In genomic region chr3:103242156-103242555, GRCm38 (mm10) we compare ENCODE assay signal across 19 mouse cellular contexts.
"Had no signal": no experiment of that assay in that cellular context is flagged by ENCODE, and none has a peak within 500 bp of the region (broad histone marks: within the 10 kb centered on the region; RNA-seq: fewer than 3 reads in every experiment).

No protein-coding gene starts in this region.

- DNase-seq: liver, postnatal 0 days; lung, adult 2 months; lung, postnatal 14 days; lung, postnatal 36 days; retina, postnatal 1 day; right cerebral cortex, postnatal 4 days; spleen, adult 18-20 months; thymus, adult 18-20 months; thymus, postnatal 14 days; thymus, postnatal 36 days had no signal

- H3K4me1 ChIP-seq: lung, embryonic 15.5 days; megakaryocyte, embryonic 14.5 days; midbrain, embryonic 13.5 days; midbrain, embryonic 15.5 days; neural tube, embryonic 13.5 days had no signal

- H3K27ac ChIP-seq: lung, embryonic 15.5 days; macrophage; midbrain, embryonic 13.5 days; midbrain, embryonic 15.5 days; neural tube, embryonic 13.5 days; neural tube, embryonic 15.5 days had no signal

- H3K4me2 ChIP-seq: lung, embryonic 15.5 days; midbrain, embryonic 11.5 days; midbrain, embryonic 13.5 days; midbrain, embryonic 15.5 days; neural tube, embryonic 13.5 days; neural tube, embryonic 15.5 days had no signal

- H3K9me3 ChIP-seq: lung, embryonic 15.5 days; midbrain, embryonic 13.5 days; midbrain, embryonic 15.5 days; neural tube, embryonic 13.5 days; neural tube, embryonic 15.5 days had no signal

- H3K36me3 ChIP-seq: lung, embryonic 15.5 days; midbrain, embryonic 13.5 days; midbrain, embryonic 15.5 days; neural tube, embryonic 13.5 days; neural tube, embryonic 15.5 days had no signal

- H3K27me3 ChIP-seq: lung, embryonic 15.5 days; megakaryocyte, embryonic 14.5 days; midbrain, embryonic 13.5 days; midbrain, embryonic 15.5 days; neural tube, embryonic 13.5 days; neural tube, embryonic 15.5 days had no signal

- ATAC-seq: liver, postnatal 0 days; lung, postnatal 0 days; midbrain, embryonic 13.5 days; midbrain, embryonic 15.5 days had no signal

- H3K9ac ChIP-seq: liver, postnatal 0 days; lung, embryonic 15.5 days; midbrain, embryonic 13.5 days; midbrain, embryonic 15.5 days; neural tube, embryonic 13.5 days; neural tube, embryonic 15.5 days had no signal

- H3K4me3 ChIP-seq: lung, embryonic 15.5 days; megakaryocyte, embryonic 14.5 days; midbrain, embryonic 13.5 days; midbrain, embryonic 15.5 days; neural tube, embryonic 13.5 days; neural tube, embryonic 15.5 days had no signal
